Mouse (Mus musculus) embryonic fibroblast, embryonic 13.5 days (primary cell): ENCODE data around the gene Rxrg.

Source experiments
- CTCF ChIP-seq: IDR thresholded peaks from 2 replicates; pipeline ENCODE4 v1.5.1; 2011; ENCODE audit warnings: mild to moderate bottlenecking, control low read depth, low read length, moderate library complexity, borderline replicate concordance; ENCODE audit not compliant: insufficient read depth
- POLR2A ChIP-seq: IDR thresholded peaks from 2 replicates; pipeline ENCODE4 v1.6.1; 2011; ENCODE audit warnings: low read depth, mild to moderate bottlenecking, control low read depth, low read length, moderate library complexity

GRCm38 (mm10) chr1:167663136-167663535 lies 65.0 kb downstream of the Rxrg start:
- TF ChIP-seq CTCF (no peak), POLR2A (no peak)
